Mouse (Mus musculus) adipocyte (in vitro differentiated cells): ENCODE data around the gene Kank2.

Experiments used
- DNase-seq: peaks from one replicate; pipeline ENCODE4 v3.0.0-alpha.2; 2016; ENCODE audit warnings: low spot score

Gene Kank2

GRCm38 (mm10) chr9:21717015-21717414 lies 81.5 kb downstream of the Kank2 start:
- no peak for DNase-seq
